Mouse (Mus musculus): ENCODE data around the gene Hspa8. TPM values are rescaled to one million over a fixed set of nuclear protein-coding genes. Genes with fewer than 3 reads are reported as not detected.

The Hspa8 gene
- polyA plus RNA-seq, 1 experiment: 2,235 TPM

DNA sequence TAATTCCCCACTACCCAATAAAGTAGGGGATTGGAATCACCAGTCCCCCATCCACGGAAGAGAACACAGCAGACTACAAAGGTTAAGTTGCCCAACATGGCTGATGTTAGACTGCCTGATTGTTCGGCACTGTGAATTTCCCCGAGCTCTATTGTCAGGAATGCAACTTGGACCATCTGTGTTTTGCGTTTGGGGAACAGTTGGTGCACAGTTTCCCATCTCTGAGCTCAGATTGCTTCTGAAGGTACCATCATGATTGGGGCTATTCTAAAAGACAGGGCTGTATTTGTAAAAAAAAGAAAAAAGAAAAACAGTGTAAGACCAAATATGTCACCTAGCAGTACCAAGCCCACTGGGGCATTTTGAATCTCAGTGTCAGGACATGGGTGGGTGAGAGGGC, 26.6 kb downstream of the Hspa8 start:
- Histone ChIP-seq H3K4me1 (ENCODE audit: control insufficient read depth, insufficient read depth, low read length) (no peaks in the 10 kb centered on the region), H3K27ac (ENCODE audit: insufficient read depth, low read length) (no peak overlapping the region), H3K4me3 (ENCODE audit: insufficient read depth, low read length) (no peak overlapping the region)
- TF ChIP-seq POLR2A (IDR thresholded peaks at IDR 0.05; ENCODE audit: extremely low read depth, insufficient read depth, low read length) (no peak), CTCF (IDR thresholded peaks at IDR 0.05; ENCODE audit: extremely low read depth, insufficient read depth, low read length) (no peak)

DNA sequence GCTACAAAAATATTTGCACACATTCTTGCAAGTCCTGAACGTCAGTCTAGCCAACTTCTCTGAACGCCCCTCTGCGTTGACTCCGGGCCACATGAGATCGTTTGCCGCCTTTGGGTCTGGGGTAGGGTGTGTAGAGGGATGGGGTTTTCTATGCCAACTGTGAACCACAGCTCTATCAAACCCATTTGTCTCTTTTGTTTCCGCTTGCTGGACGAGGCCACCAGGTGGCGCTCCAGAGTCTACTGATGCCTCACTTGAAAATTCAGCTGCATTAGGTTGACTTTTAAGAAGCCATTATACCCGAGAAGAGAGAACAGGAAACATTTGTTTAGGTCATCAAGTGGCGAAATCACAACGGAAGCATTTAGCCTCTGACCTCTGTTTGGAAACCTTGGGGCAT, 33.8 kb downstream of the Hspa8 start:
- Histone ChIP-seq H3K4me3 (ENCODE audit: insufficient read depth, low read length) (no peak overlapping the region), H3K27ac (ENCODE audit: insufficient read depth, low read length) (no peak overlapping the region), H3K4me1 (ENCODE audit: control insufficient read depth, insufficient read depth, low read length) (no peaks in the 10 kb centered on the region)
- no peak for TF ChIP-seq POLR2A (IDR thresholded peaks at IDR 0.05; ENCODE audit: extremely low read depth, insufficient read depth, low read length)
- peak; percentile 85 for TF ChIP-seq CTCF (IDR thresholded peaks at IDR 0.05; ENCODE audit: extremely low read depth, insufficient read depth, low read length)

GRCm38 (mm10) chr9:40836681-40837080, 35.9 kb downstream of the Hspa8 start:
- TF ChIP-seq CTCF (IDR thresholded peaks at IDR 0.05; ENCODE audit: extremely low read depth, insufficient read depth, low read length) (no peak), POLR2A (IDR thresholded peaks at IDR 0.05; ENCODE audit: extremely low read depth, insufficient read depth, low read length) (no peak)
- Histone ChIP-seq H3K27ac (ENCODE audit: insufficient read depth, low read length) (no peak overlapping the region), H3K4me1 (ENCODE audit: control insufficient read depth, insufficient read depth, low read length) (no peaks in the 10 kb centered on the region), H3K4me3 (ENCODE audit: insufficient read depth, low read length) (no peak overlapping the region)

GRCm38 (mm10) chr9:40839662-40840061, 38.9 kb downstream of the Hspa8 start:
- Histone ChIP-seq H3K4me1 (ENCODE audit: control insufficient read depth, insufficient read depth, low read length) (no peaks in the 10 kb centered on the region), H3K27ac (ENCODE audit: insufficient read depth, low read length) (no peak overlapping the region), H3K4me3 (ENCODE audit: insufficient read depth, low read length) (no peak overlapping the region)
- no peak for TF ChIP-seq POLR2A (IDR thresholded peaks at IDR 0.05; ENCODE audit: extremely low read depth, insufficient read depth, low read length)
- TF ChIP-seq CTCF (IDR thresholded peaks at IDR 0.05; ENCODE audit: extremely low read depth, insufficient read depth, low read length): no peak

- Histone ChIP-seq H3K27ac (ENCODE audit: insufficient read depth, low read length) (no peak overlapping the region), H3K4me1 (ENCODE audit: control insufficient read depth, insufficient read depth, low read length) (no peaks in the 10 kb centered on the region), H3K4me3 (ENCODE audit: insufficient read depth, low read length) (no peak overlapping the region)
- TF ChIP-seq POLR2A (IDR thresholded peaks at IDR 0.05; ENCODE audit: extremely low read depth, insufficient read depth, low read length) (no peak), CTCF (IDR thresholded peaks at IDR 0.05; ENCODE audit: extremely low read depth, insufficient read depth, low read length) (no peak)
Observed at GRCm38 (mm10) chr9:40851515-40851914, 50.7 kb downstream of the Hspa8 start.

DNA sequence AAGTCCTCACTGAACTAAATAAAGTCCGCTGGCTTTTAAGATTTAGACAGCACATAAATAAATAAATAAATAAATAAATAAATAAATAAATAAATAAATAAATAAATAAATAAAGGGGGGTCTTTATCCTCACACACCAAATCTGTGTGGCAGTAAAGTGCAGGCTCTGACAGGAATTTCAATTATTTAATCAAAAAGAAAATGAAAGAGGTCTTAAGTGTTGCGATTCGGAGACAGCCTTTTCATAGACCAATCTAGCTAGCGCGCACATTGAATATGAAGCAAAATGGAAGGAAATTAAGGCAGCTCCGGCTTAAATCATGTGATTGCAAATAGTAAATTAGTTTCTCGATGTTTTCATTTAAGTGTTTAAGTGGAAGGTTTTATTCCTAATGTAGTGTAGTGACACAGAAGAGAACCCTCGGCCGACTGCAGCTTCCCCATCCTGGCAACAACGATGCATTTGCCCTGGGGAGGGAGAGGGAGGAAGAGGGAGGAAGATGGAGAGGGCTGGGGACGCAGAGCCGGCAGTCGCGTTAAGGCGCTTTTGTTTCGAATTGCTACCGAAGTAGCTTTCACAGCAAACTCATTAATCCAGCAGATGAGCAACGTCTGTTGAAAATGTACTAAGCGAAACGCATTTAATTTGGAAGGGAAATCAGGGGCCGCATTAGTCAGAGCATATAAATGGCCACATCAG, 57.8 kb downstream of the Hspa8 start:
- Histone ChIP-seq H3K27ac (ENCODE audit: insufficient read depth, low read length) (no peak overlapping the region), H3K4me3 (ENCODE audit: insufficient read depth, low read length) (peak overlapping the region; percentile 37), H3K4me1 (ENCODE audit: control insufficient read depth, insufficient read depth, low read length) (no peaks in the 10 kb centered on the region)
- no peak for TF ChIP-seq CTCF (IDR thresholded peaks at IDR 0.05; ENCODE audit: extremely low read depth, insufficient read depth, low read length)
- TF ChIP-seq POLR2A (IDR thresholded peaks at IDR 0.05; ENCODE audit: extremely low read depth, insufficient read depth, low read length): no peak

DNA sequence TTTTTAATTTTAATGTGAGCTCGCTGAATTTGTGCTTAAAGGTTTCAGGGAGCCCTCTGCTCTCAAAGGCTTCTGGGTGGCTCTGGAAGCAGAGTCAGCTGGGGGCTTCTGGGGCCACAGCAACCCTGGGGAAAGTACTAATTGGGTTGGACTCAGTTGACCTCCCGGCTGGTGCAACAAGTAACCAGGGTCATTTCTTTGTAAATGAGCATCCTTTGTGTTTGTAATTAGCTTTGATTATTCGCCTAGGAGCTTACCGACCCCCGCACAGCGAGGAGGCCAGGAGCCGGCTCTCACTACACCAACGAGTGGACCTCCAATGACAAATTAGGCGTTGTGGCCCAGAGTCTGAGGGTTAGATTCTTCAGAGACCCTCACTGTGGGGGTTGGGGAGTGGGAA, 58.4 kb downstream of the Hspa8 start:
- no peaks in the 10 kb centered on the region for H3K4me1 ChIP-seq (ENCODE audit: control insufficient read depth, insufficient read depth, low read length)
- peak overlapping the region; percentile 37; the same call in 1 of the 2 replicates for H3K4me3 ChIP-seq (ENCODE audit: insufficient read depth, low read length)
- TF ChIP-seq POLR2A (IDR thresholded peaks at IDR 0.05; ENCODE audit: extremely low read depth, insufficient read depth, low read length) (no peak), CTCF (IDR thresholded peaks at IDR 0.05; ENCODE audit: extremely low read depth, insufficient read depth, low read length) (no peak)

More for the DNA sequence above, 58.4 kb downstream of the Hspa8 start:
- no peak overlapping the region for H3K27ac ChIP-seq (ENCODE audit: insufficient read depth, low read length)

Other genes starting within 250 kb of the Hspa8 start
- gene Gm21915, start 130.4 kb upstream of the Hspa8 start, polyA plus RNA-seq (2012; rRNA removed): not detected in 2 replicates
- 9.4 and 9.5 TPM in 2 replicates for gene Clmp, start 115.0 kb upstream of the Hspa8 start, polyA plus RNA-seq (2012; rRNA removed)
- gene Bsx, start 73.1 kb downstream of the Hspa8 start, polyA plus RNA-seq (2012; rRNA removed): 0.04 and 0.10 TPM in 2 replicates
- 0.10 and 0.19 TPM in 2 replicates for gene Jhy, start 163.1 kb downstream of the Hspa8 start, polyA plus RNA-seq (2012; rRNA removed)
- gene Crtam, start 203.6 kb downstream of the Hspa8 start, polyA plus RNA-seq (2012; rRNA removed): 0.06 TPM in 1 of 2 replicates, not detected in the other